Mouse (Mus musculus) Patski (cell line): ENCODE measurements around the gene Cpn1. TPM values are rescaled to one million over a fixed set of nuclear protein-coding genes. Genes with fewer than 3 reads are reported as not detected.
"Not testable (repeated sequence)": the region's sequence is repeated elsewhere in the genome, so short reads cannot be mapped to it uniquely, and the experiment has no call there.

Experiments
- ATAC-seq: fragments of 100-300 bp; one replicate; pipeline ENCODE4 v1.8.0; 2021
- CTCF ChIA-PET: fragments of 350-600 bp; sonication (Branson Sonifier 250); formaldehyde crosslinking; loops from one replicate; lab custom pipeline; 2022; ENCODE audit warnings: inconsistent platforms; lab: Charles Lee
- POLR2A ChIA-PET: fragments of 350-600 bp; sonication (Branson Sonifier 250); formaldehyde crosslinking; loops from one replicate; lab custom pipeline; 2022; ENCODE audit warnings: antibody characterized with exemption, inconsistent platforms; lab: Charles Lee
- DNase-seq: peaks from one replicate; pipeline ENCODE4 v3.0.0-alpha.2; 2011; ENCODE audit warnings: low read depth, low spot score
- H3K27me3 ChIP-seq: fragments of 371-371 bp; one replicate; pipeline ENCODE4 v1.5.1; 2021
- CTCF ChIP-seq: fragments of 100-300 bp; IDR thresholded peaks from one replicate; pipeline ENCODE4 v1.5.1; 2021
- in situ Hi-C: fragments of 300-500 bp; cut with MboI; formaldehyde crosslinking; loops from 3 replicates; pipeline ENCODE4 v1.11.1; 2018; ENCODE audit warnings: low pct_unique_long_range_greater_than_20kb, mixed read lengths
- polyA plus RNA-seq: library from polyadenylated mRNA; unstranded; gene quantifications from one replicate; pipeline ENCODE4 v1.2.3, GENCODE M21; 2021

Gene Cpn1
- polyA plus RNA-seq, 1 experiment from 2014 or later = 0.30 TPM

DNA sequence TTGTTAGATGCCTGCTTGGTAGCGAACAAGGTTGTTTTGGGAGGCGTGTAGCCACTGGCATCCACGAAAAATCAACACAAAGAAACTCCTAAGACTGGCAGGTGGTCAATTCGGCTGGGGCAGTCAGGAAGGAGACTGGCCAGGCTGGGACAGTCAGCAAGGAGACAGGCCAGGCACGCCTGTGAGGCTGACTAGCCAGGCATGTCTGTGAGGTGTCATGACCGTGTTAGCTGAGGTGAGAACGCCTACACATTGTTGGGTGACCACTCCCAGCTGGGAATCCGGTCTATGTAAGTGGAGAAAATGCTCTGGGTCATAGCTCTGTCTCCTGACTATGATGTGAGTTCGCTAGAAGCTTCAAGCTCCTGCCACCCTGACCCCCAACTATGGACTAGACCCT is 23.6 kb downstream of the Cpn1 start:
- ATAC-seq (no peak), DNase-seq (no peak)
- in situ Hi-C loops = loop anchor here (5.0 kb wide), 1 partner anchor 125 kb away; no protein-coding TSS in a partner anchor
- ChIA-PET CTCF (interaction anchor here (1.0 to 1.4 kb wide), 4 partner anchors 9 to 131 kb away, joined by 3 to 4 read pairs (median 3); no protein-coding TSS in a partner anchor), POLR2A (no interaction called here)
- H3K27me3 ChIP-seq = peaks cover 9% of the 10 kb centered on the region
- TF ChIP-seq CTCF = no peak

DNA sequence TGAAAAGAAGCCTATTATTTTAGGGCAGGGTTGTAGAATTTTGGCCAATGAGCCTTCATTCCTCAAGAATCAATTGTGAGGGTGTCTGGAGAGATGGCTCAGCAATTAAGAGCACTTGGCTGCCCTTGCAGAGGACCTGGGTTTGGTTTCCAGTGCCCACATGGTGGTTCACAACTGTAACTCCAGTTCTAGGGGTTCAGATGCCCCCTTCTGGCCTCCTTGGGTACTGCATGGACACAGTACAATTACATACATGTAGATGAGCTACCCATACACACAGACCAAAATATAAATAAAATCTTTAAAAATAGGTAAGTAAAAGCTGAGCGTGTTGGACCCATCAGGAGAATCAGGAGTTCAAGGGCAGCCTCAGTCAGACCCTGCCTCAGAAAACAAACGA is 25.2 kb downstream of the Cpn1 start:
- peaks cover 8% of the 10 kb centered on the region for H3K27me3 ChIP-seq
- in situ Hi-C loops = loop anchor here (5.0 kb wide), 1 partner anchor 124 kb away; no protein-coding TSS in a partner anchor
- peak; percentile 62 for TF ChIP-seq CTCF
- POLR2A ChIA-PET = no interaction called here
- DNase-seq (no peak), ATAC-seq (no peak)
- CTCF ChIA-PET = interaction anchor here (1.0 to 1.2 kb wide), 2 partner anchors 13 to 129 kb away, joined by 3 read pairs; no protein-coding TSS in a partner anchor

DNA sequence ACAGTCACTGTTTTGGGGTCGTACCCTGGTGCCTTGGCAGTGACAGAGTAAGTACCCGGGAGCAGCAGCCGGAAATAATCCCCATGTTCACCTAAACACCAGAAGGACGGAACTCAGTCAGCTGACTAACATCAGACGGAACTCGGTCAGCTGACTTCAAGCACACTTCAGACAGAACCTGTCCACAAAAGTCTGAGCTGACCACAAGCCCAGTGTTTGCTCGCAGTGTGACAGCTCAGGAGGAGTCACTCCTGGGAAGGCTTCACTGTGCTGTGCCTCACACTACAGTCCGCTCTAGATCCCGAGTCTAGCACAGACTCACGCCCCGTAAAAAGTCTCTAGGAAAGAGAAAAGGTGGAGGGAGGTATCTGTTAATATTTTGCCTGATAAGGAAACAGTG is 26.3 kb downstream of the Cpn1 start:
- DNase-seq = no peak
- ChIA-PET CTCF (interaction anchor here (1.2 to 1.4 kb wide), 3 partner anchors 10 to 127 kb away, joined by 3 to 8 read pairs (median 3); no protein-coding TSS in a partner anchor), POLR2A (interaction anchor here (0.6 kb wide), 1 partner anchor 18 kb away, joined by 3 read pairs; no protein-coding TSS in a partner anchor)
- TF ChIP-seq CTCF = no peak
- no peak for ATAC-seq
- in situ Hi-C loops = loop anchor here (5.0 kb wide), 1 partner anchor 123 kb away; no protein-coding TSS in a partner anchor
- peaks cover 5% of the 10 kb centered on the region for H3K27me3 ChIP-seq

DNA sequence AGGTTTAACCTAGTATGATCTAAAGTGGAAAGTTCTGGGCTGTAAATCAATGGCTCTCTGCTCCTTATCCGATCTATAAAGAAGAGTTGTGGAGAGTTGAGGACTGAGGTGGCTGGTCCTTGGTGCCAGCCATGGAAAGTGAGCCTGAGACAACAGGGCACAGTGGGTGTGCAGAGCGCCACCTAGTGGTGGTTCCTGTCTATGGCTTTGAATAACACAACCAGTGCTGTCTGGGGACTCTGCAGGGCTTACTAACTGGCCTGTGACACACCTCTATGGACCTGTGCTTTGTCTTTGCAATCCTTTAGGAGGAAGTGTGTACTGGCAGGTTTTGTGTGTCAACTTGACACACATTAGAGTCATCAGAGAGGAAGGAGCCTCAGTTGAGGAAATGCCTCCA is 27.2 kb downstream of the Cpn1 start:
- peak; percentile 94 for TF ChIP-seq CTCF
- POLR2A ChIA-PET = no interaction called here
- peaks cover 5% of the 10 kb centered on the region for H3K27me3 ChIP-seq
- CTCF ChIA-PET = interaction anchor here (0.8 to 1.4 kb wide), 3 partner anchors 10 to 127 kb away, joined by 3 to 8 read pairs (median 5); no protein-coding TSS in a partner anchor
- in situ Hi-C loops = no loop called here
- ATAC-seq (peak; percentile 52), DNase-seq (no peak)

DNA sequence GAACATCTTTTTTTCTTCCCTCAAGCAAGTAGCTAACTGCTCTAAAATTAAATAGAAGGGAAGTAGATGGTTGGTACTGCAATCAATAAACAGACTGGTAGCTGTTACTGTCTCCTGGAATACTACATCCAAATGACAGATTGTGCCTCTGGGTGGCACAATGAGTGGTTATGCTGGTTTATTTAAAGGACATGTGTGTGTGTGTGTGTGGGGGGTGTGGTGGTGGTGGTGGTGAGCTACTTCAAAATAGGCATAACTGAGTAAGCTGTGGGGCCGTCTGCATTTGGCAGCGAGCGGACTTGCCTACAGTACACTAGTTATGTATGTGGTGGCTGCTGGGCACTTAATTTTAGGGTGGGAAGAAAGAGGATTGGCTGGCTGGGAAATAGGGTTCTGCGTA is 28.5 kb downstream of the Cpn1 start:
- POLR2A ChIA-PET = no interaction called here
- ATAC-seq (no peak), DNase-seq (no peak)
- in situ Hi-C loops = no loop called here
- H3K27me3 ChIP-seq = peaks cover 5% of the 10 kb centered on the region
- no peak for TF ChIP-seq CTCF
- CTCF ChIA-PET = interaction anchor here (0.6 kb wide), 1 partner anchor 16 kb away, joined by 3 read pairs; no protein-coding TSS in a partner anchor

DNA sequence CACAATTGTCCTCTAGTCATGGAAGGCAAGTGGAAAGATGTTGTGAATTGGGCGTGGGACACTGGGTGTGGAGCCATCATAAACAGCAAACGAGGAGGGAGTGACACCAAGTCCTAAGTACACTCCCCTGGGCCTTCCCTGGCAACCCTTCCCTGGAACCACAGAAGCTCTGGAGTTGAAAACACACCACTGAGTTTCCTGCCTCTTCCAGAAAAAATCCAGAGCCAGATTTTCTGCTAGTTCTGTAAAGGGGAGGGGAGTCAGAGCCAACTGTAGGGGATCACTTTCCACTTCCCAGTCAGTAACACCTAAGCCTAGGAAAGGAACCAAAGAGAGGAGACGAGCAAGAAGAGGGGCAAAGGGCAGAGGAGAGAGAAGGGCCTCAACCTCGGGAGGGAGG is 29.0 kb downstream of the Cpn1 start:
- in situ Hi-C loops = no loop called here
- POLR2A ChIA-PET = no interaction called here
- no peak for DNase-seq
- H3K27me3 ChIP-seq = peaks cover 5% of the 10 kb centered on the region
- no peak for ATAC-seq
- TF ChIP-seq CTCF = no peak
- CTCF ChIA-PET = interaction anchor here (0.6 kb wide), 1 partner anchor 16 kb away, joined by 3 read pairs; no protein-coding TSS in a partner anchor

DNA sequence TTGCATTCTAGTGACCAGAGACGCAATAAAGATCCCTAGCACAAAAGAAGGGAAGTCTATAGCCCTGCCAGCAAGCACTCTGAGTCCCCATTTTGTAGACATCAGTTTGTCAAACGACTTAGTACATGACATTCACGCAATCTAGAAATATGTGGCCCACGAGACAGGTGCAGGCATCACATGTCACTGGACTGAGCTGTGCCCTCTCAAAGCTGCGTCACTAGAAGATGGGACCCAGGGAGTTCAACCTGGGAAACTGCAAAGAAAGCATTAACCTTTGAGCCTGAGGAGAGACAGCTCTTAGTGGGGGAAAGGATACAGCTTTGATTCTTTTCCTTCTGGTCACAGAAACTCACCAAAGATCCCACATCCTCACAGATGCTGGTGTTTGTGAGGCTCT is 31.1 kb downstream of the Cpn1 start:
- H3K27me3 ChIP-seq = peaks cover 5% of the 10 kb centered on the region
- in situ Hi-C loops = no loop called here
- ATAC-seq (no peak), DNase-seq (no peak)
- ChIA-PET CTCF (interaction anchor here (0.9 to 1.2 kb wide), 2 partner anchors 10 to 126 kb away, joined by 3 to 6 read pairs; no protein-coding TSS in a partner anchor), POLR2A (no interaction called here)
- TF ChIP-seq CTCF = no peak

DNA sequence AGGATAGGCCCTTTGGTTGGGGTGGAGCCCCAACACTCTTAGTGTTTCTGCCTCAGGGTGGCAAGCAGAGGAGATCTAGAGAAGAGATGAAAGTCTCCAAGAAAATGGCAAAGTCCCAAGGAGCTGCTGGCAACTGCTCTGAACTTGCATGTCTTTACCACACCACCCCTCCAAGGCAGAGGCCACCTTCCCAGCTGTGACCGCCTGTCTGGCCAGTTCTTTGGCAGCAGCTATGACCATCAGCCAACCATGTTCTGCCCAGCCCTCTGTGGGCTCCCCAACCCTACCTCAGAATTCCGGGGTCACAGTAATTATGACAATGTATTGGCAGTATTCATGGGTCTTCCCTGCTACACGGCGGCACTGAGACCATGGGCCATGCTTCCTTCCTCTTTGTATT is 31.5 kb downstream of the Cpn1 start:
- ATAC-seq = no peak
- POLR2A ChIA-PET = no interaction called here
- in situ Hi-C loops = no loop called here
- DNase-seq = no peak
- CTCF ChIA-PET = interaction anchor here (0.9 to 1.2 kb wide), 2 partner anchors 10 to 126 kb away, joined by 3 to 6 read pairs; no protein-coding TSS in a partner anchor
- H3K27me3 ChIP-seq = peaks cover 9% of the 10 kb centered on the region
- no peak for TF ChIP-seq CTCF

DNA sequence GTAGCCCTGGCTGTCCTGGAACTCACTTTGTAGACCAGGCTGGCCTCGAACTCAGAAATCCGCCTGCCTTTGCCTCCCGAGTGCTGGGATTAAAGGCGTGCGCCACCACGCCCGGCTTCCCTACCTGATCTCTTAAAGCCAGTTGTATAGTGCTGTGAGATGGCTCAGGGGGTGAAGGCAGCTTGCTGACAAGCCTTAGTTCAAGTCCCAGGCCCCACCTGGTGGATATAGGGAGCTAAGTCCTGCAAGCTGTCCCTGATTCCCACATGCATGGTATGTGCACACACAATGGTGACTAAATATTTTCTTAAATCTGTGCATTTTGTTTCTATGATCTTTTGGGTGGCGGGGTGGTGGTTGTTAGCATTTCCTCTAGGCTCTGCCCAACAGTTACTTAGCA is 33.4 kb downstream of the Cpn1 start:
- ATAC-seq, CTCF ChIA-PET, DNase-seq, in situ Hi-C loops: not testable (repeated sequence)
- POLR2A ChIA-PET = interaction anchor here (0.6 kb wide), 2 partner anchors 42 to 44 kb away, joined by 3 to 4 read pairs; no protein-coding TSS in a partner anchor
- peaks cover 11% of the 10 kb centered on the region for H3K27me3 ChIP-seq

DNA sequence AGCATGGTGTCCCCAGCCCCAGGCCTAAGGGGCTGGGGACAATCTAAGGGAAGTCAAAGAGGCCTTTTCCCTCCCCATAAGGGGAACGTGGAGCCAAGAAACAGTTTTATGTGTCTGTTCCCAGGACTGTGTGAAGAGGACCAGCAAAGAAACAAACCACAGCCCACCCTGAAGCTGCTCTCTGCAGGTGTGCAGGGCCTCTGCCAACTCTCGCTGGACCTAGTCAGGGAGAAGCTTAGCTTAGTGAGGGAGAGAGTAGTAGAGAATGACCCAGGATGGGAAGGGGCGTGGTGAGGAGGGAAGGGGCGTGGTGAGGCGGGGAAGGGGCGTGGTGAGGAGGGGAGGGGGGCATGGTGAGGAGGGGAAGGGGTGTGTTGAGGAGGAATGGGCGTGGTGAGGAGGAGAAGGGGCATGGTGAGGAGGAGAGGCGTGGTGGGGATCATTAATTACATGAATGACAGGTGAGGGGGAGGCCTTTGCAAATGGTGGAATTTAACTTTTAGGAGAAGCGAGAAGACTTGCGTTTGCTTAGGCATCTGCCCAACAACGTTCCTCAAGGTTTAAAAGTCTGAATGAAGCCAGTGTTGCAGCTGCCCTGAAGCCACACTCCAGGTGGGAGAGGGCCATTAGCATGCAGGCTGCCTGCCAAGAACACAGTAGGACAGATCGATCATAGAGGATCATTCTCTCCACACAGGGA is 37.1 kb downstream of the Cpn1 start:
- ChIA-PET CTCF (interaction anchor here (1.0 to 2.4 kb wide), 3 partner anchors 10 to 26 kb away, joined by 3 to 7 read pairs (median 5); no protein-coding TSS in a partner anchor), POLR2A (interaction anchor here (0.6 kb wide), 1 partner anchor 281 kb away, joined by 4 read pairs; no protein-coding TSS in a partner anchor)
- H3K27me3 ChIP-seq = peaks cover 5% of the 10 kb centered on the region
- TF ChIP-seq CTCF = no peak
- in situ Hi-C loops = no loop called here
- DNase-seq (no peak), ATAC-seq (no peak)
